ENCODE assay signal across 11 mouse cellular contexts in the genomic region with DNA sequence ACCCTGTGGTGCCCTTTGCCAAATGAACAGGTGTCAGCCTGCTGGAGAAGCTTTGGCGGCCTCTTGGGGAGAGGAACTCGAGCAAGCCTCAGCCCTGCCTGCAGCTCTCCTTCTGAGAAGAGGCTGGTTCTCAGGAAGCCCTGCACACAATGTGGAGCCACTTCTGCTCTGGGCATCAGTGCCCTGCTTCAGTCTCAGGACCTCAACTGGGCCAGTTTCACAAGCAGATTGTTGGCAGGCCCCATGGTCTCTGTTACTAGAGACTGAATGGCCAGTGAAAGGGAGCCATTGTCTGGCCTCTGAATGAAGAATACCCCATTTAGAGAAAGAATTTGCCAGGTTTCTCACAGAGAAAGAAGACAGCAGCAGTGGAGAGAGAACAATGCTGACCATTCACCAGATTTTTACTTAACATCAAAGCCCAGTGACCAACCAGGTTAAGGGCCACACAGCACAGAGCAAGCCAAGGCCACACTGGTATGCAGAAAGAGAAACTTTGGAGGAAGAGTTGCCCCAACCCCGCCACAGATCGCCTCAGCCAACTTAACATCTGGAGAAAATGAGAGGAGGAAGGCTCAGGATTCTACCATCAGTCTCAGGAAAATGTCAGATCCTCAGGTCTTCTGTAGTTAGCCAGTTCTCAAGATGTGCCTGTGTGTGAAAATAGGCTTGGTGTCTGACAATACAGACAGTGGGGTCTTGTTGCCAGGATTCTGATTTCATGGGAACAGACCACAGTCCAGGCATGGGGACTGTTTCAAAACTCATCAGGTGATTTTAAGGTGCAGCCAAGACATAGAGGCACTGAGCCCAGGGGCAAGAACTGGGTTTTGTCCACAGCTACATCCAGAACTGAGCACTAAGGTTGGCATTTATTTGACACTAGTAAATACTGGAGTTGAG. TPM values are rescaled to one million over a fixed set of nuclear protein-coding genes. Genes with fewer than 3 reads are reported as not detected.
A peak's percentile ranks its signal among the peaks of the same experiment; 100 is the strongest.
DNase-seq lines count a peak whose midpoint lies in the region; ATAC-seq lines count a peak whose summit lies in the region.
"Had no signal": no experiment of that assay in that cellular context is flagged by ENCODE, and none has a peak within 500 bp of the region (broad histone marks: within the 10 kb centered on the region; RNA-seq: fewer than 3 reads in every experiment).

No protein-coding gene starts in this region.

- no peak overlapping the region for H3K9ac ChIP-seq in hindbrain, embryonic 14.5 days
- no peak overlapping the region for H3K9ac ChIP-seq in midbrain, embryonic 12.5 days (replicated peaks)

- H3K36me3 ChIP-seq in hindbrain, embryonic 14.5 days (replicated peaks; ENCODE audit: control insufficient read depth, insufficient read depth): no peaks in the 10 kb centered on the region
- H3K36me3 ChIP-seq in midbrain, embryonic 12.5 days: no peaks in the 10 kb centered on the region

- no peak overlapping the region for H3K4me2 ChIP-seq in hindbrain, embryonic 14.5 days (replicated peaks)
- H3K4me2 ChIP-seq in midbrain, embryonic 12.5 days (replicated peaks): no peak overlapping the region

- H3K4me3 ChIP-seq in hindbrain, embryonic 14.5 days (replicated peaks; ENCODE audit: low read length): no peak overlapping the region
- H3K4me3 ChIP-seq in midbrain, embryonic 12.5 days: no peak overlapping the region
- H3K4me3 ChIP-seq: erythroblast, embryonic 14.5 days had no signal

- intact Hi-C loops in heart, postnatal 14 days (cut with DNase I): no loop called here
- intact Hi-C loops in heart, postnatal 25 days (cut with DNase I): no loop called here

- ATAC-seq in hindbrain, embryonic 14.5 days (ENCODE audit: low FRiP score): peak; percentile 55; the same call in 1 of the 2 replicates
- no peak for ATAC-seq in midbrain, embryonic 12.5 days (ENCODE audit: low FRiP score, low read depth)
- ATAC-seq in megakaryocyte, adult 5-6 weeks (ENCODE audit: poor library complexity, severe bottlenecking): no peak

- 0 out of 2 replicates have a peak, but pooled peaks cover 6% of the 10 kb centered on the region for H3K9me3 ChIP-seq in hindbrain, embryonic 14.5 days (ENCODE audit: control insufficient read depth, low read length)
- H3K9me3 ChIP-seq in midbrain, embryonic 12.5 days: 0 out of 2 replicates have a peak, but pooled peaks cover 3% of the 10 kb centered on the region

- DNase-seq in cerebellum, adult 11-12 months: peak; percentile 10
- DNase-seq in embryo, embryonic 10.5 days (ENCODE audit: low spot score): peak; percentile 38
- DNase-seq in hindbrain, embryonic 14.5 days (ENCODE audit: low spot score): no peak
- no peak for DNase-seq in heart, postnatal 14 days
- DNase-seq in heart, postnatal 4 days: no peak
- DNase-seq in heart, postnatal 25 days (ENCODE audit: low spot score): no peak

- H3K27me3 ChIP-seq in hindbrain, embryonic 14.5 days (ENCODE audit: control insufficient read depth, insufficient read depth, low read length): no peaks in the 10 kb centered on the region
- no peaks in the 10 kb centered on the region for H3K27me3 ChIP-seq in midbrain, embryonic 12.5 days

- H3K27ac ChIP-seq in hindbrain, embryonic 14.5 days: peak overlapping the region; percentile 40; the same call in 1 of the 2 replicates
- H3K27ac ChIP-seq in midbrain, embryonic 12.5 days (replicated peaks): peak overlapping the region; percentile 56

- 27% methylated on average over 4 of the region's 4 CpGs for WGBS in hindbrain, embryonic 14.5 days
- WGBS in midbrain, embryonic 12.5 days: 44% methylated on average over 4 of the region's 4 CpGs

- H3K4me1 ChIP-seq in hindbrain, embryonic 14.5 days (replicated peaks; ENCODE audit: control insufficient read depth, insufficient read depth, low read length): no peaks in the 10 kb centered on the region
- H3K4me1 ChIP-seq in midbrain, embryonic 12.5 days: peaks cover 12% of the 10 kb centered on the region

RNA-seq across cellular contexts. Expression of a gene that starts 21.2 kb away (rescaled TPM):
- polyA plus RNA-seq in hindbrain, embryonic 14.5 days (2014; fragmentation: Nextera tagmentation; extraction: Ambion mirVana): not detected in 2 replicates
- polyA plus RNA-seq in midbrain, embryonic 12.5 days (2016; fragmentation: Nextera tagmentation; extraction: Ambion mirVana): 0.10 TPM in 1 of 2 replicates, not detected in the other
- not detected for total RNA-seq in heart, postnatal 14 days (2021)
- total RNA-seq in heart, postnatal 4 days (2021): not detected
- not detected for total RNA-seq in heart, postnatal 25 days (2021)
- 0.04 TPM in 1 of 2 replicates, not detected in the other for total RNA-seq in megakaryocyte, adult 5-6 weeks (2015)
- not detected in 2 replicates for total RNA-seq in megakaryocyte, adult 5-6 weeks (2017)
- total RNA-seq: liver, adult 2 months had no signal
- polyA plus RNA-seq: erythroblast, embryonic 14.5 days; liver, adult 2 months; spleen, adult 2 months had no signal

Comparison
In these comparisons a context has a peak if more than half of its experiments do, and no peak if none do; other contexts are left out.
1. DNase-seq: peak in cerebellum, adult 11-12 months (single experiment) and embryo, embryonic 10.5 days (single experiment); none in hindbrain, embryonic 14.5 days (single experiment), heart, postnatal 14 days (0 of 2), heart, postnatal 4 days (single experiment) and heart, postnatal 25 days (single experiment).